Mouse (Mus musculus) heart, postnatal 36 days (tissue): ENCODE results near the gene Trip6. TPM values are rescaled to one million over a fixed set of nuclear protein-coding genes. Genes with fewer than 3 reads are reported as not detected.
A peak's percentile ranks its signal among the peaks of the same experiment; 100 is the strongest.

ENCODE experiments used
- DNase-seq, 2 experiments: peaks; one replicate each; pipeline ENCODE4 v3.0.0; 2021 to 2022
- intact Hi-C: fragments of 180-260 bp; cut with DNase I; formaldehyde crosslinking; loops from one replicate; pipeline ENCODE4 v1.15.1; 2025
- total RNA-seq, 2 experiments: library from RNA; stranded (reverse); gene quantifications; 2 replicates each; pipeline ENCODE4 v1.2.3; 2021

Gene Trip6
- 10 to 100 TPM; 11.1 to 14.3 TPM for total RNA-seq

DNA sequence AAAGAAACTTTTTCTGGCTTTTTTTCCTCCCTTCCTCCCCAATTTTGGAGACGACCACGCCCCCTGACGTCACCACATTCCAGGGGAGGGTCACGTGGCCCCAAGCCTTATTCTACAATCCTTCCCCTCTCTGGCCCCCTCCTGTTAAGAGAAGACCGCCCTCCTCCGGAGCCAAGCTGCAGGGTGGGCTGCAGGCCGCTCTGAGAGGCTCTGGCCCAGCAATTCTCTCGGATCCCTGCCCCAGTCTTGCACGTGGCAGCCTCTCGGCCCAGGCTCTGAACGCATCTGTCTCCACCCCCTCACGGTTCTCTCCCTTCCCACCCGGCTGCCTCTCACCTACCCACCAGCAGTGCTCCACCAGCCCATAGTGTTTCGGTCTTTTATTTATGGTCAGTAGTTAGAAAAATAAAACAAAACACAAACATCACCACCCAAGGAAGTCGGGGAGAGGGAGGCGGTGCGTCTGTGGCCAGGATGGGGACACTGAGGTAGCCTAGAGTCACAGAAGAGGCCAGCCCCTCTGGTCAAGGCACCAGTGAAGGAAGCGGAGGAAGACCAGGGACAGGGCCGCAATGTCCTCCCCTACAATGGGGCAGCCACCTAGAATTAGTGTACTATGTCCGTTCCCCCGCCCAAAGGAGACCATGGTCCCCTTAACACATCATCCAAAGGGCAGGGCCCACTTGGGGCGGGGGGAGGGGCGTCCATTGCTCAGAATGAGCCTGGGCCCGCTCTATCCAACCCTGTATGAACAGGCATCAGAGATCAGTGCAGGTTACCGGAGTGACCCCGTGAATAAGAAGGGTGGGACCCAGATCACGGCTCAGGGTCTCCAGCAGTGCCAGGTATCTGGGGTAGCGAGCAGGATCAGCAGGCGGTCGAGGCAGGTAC lies at the start of gene Trip6:
Gene Trip6, minus strand, starts transcription at position 212 of the 891 bp plus-strand sequence.
- DNase-seq = peak; percentile 89 to 90
- intact Hi-C loops = loop anchor here (2.0 kb wide), 1 partner anchor 24 kb away; no protein-coding TSS in a partner anchor

GRCm38 (mm10) chr5:137358382-137358781 lies 44.2 kb upstream of the Trip6 start:
- intact Hi-C loops = loop anchor here (1.0 kb wide), 1 partner anchor 24 kb away; no protein-coding TSS in a partner anchor
- DNase-seq = no peak

DNA sequence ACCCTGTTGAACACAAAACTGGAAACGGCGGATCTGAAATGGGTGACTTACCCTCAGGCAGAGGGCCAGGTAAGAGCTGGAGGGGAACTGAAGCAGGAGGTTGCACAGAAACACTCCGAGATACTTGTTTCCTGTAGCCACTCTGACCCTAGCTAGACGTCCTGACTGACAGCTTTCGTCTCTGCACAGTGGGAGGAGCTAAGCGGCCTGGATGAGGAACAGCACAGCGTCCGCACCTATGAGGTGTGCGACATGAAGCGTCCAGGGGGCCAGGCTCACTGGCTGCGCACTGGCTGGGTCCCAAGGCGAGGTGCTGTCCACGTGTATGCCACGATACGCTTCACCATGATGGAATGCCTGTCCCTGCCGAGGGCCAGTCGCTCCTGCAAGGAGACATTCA lies 39.9 kb upstream of the Trip6 start:
- no peak for DNase-seq
- intact Hi-C loops = loop anchor here (5.0 kb wide), 1 partner anchor 178 kb away; the partner anchor contains the start of genes Epo and Gnb2

GRCm38 (mm10) chr5:137352011-137352975 lies 38.1 kb upstream of the Trip6 start:
- intact Hi-C loops = loop anchor here (5.0 kb wide), 1 partner anchor 180 kb away; the partner anchor contains the start of genes Epo and Gnb2
- peak; percentile 57 to 63 for DNase-seq

DNA sequence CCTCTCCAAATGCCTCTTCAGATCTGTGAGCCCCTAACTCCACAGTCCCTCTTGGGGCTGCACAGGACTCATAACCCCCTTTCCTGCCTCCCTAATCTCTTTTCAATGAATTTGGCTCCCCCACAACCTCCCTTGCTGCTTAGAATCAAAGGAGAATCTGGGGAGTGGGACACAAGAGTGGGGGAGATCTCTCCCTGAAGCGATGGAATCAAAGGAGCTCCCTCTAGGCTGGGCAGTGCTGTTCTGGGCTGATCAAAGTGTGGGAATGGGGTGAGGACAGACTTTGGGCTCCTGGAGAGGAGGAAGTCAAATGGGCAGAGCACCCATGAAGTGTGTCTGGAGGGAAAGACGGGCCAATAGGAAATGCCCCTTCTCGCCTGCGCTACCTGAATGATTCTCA lies 37.2 kb upstream of the Trip6 start:
- DNase-seq = peak in 1 of 2 experiments; percentile 19
- intact Hi-C loops = loop anchor here (5.0 kb wide), 1 partner anchor 181 kb away; the partner anchor contains the start of genes Epo and Gnb2

DNA sequence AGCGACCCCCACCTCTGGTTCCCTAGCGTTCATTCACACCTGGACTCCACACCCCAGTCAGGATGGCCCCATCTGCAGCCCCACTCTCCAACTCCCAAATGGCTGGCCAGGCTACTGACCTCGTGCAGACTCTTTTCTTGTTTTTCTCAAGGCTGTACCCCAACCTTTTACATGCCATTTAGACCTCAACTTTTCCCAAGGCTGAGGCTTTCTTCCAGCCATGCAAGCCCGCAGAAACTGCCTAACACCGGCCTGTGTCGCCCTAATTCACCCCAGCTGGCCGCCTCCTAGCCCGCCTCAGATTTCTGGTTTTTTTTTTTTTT lies 36.8 kb upstream of the Trip6 start:
- intact Hi-C loops = loop anchor here (5.0 kb wide), 1 partner anchor 181 kb away; the partner anchor contains the start of genes Epo and Gnb2
- no peak for DNase-seq

DNA sequence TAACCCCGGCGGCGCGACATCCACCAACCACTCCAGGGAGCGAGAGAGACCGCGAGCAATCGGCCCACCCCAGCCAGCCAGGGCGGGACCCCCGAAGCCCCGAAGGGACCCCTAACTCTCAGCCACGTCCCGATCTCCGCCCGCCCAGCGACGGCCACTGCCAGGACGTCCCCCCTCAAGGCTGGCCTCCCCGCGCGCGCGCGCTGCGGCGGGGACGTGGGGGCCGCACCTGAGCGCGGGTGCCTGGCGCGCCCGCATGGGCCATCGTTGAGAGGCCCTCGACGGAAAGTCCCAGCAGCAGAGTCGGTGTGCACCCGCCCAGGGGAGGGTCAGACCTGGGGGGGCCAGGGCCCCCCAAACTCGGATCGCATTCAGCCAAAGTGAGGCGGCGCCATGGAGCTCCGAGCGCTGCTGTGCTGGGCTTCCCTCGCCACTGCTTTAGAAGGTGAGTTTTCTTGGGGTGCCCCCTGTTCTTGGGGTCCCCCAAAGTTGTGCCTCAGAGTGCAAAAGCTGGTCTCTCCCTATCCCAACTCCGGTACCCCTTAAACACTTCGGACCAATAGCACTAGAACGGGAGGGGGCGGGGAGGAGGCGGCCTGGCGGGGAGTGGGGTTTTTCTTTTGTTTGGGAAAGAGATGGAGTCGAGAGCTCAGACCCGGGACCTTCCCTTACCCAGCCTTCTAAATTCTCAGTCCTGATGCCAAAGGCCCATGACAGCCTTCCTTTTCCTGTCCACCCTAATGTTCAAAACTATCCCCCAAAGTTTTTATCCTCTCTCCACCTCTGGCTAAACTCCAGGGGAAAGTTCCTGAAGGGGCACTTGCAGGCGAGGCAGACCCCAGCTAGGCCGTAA lies 36.2 kb upstream of the Trip6 start:
- peak in 1 of 2 experiments; percentile 22 for DNase-seq

DNA sequence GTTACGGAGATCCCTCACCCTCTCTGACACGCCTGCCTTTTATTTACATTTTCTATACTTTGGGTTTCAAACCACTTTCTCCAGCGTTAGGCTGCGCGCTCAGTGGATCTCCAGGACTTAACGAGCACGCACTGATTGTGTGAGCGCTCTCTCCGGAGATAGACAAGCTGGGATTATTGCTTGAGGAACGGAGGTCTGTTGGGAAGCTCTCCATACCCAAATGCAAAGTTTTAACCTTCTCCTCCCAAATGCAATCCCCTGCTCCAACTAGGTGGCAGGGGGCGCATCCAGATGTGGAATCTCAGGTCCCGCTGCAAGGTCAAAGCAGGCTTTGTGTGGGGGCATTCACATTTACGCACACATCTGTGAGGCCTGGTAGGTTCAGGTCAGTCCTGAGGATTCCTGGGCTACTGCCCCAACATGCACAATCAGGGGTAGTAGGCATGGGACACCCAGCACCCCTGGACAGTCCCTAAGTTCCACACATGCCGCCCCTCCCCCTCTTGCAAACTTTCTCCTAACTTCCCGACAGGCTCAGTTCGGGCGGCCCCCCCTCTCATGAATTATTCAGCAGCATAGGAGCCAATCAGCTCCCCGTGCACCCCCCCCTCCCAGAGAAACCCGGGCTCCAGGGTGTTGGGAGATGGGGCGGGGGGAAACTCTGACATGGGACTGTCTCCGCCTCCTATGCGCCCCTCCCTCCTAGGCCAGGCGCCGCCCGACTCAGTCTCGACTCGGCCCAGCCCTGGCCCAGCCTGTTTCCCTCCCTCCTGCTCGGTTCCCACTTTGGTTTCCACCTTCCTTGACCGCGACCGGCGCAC lies 35.4 kb upstream of the Trip6 start, which contains the start of gene Ephb4:
Gene Ephb4, plus strand, starts transcription at position 726 of the 821 bp plus-strand sequence.
- DNase-seq = peak; percentile 90 to 92
- intact Hi-C loops = loop anchor here (1.0 to 5.0 kb wide), 2 partner anchors 10 to 183 kb away; partner anchors contain the start of genes Epo and Gnb2

More for the DNA sequence above, 36.2 kb upstream of the Trip6 start:
- intact Hi-C loops = loop anchor here (5.0 kb wide), 1 partner anchor 182 kb away; the partner anchor contains the start of genes Epo and Gnb2

DNA sequence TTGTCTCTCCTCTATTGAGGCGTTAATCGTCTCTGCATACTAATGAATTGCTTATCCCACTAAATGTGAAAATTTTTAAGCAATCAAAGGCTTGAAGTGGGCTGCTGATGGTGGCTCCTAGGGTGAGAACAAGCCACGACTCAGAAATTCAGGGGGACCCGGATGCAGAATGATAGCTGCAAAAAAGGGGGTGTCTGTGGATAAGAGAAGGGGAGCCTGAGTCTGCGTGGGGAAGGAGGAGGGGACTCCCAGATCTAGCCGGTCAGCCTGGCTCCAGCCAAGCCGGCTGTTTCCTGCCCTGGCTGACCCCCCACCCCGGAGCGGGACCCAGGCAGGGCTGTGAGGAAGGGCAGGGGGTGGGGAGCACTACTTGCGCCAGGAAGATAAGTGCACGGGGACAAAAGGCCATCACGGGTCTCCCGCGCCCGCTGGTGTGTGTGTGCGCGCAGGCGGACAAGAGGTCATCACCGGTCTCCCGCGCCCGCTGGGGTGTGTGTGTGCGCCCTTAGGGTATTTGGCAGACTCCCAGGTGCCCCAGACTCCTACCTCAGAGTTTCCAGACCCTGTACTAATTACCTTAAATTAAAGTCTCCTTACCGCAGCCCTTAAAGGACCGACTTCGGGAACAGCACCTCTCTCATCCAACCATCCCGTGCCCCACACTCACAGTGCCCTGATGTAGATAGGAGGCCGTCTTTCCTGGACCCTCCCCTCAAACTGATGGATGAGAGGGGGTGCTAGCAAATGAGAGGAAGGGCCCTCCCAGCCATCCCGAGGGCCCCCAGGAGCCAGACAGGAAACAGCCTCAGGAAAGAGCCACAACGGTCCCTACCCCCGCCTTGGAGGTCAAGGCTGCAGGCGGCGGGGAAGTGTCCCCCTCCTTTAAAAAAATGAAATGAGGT lies 34.5 kb upstream of the Trip6 start:
- intact Hi-C loops = loop anchor here (1.0 kb wide), 1 partner anchor 9 kb away; no protein-coding TSS in a partner anchor
- peak; percentile 77 for DNase-seq

- DNase-seq = no peak
- intact Hi-C loops = no loop called here
Measured at GRCm38 (mm10) chr5:137347856-137348255, 33.7 kb upstream of the Trip6 start.

GRCm38 (mm10) chr5:137346983-137347382 lies 32.8 kb upstream of the Trip6 start:
- DNase-seq = no peak
- intact Hi-C loops = no loop called here

DNA sequence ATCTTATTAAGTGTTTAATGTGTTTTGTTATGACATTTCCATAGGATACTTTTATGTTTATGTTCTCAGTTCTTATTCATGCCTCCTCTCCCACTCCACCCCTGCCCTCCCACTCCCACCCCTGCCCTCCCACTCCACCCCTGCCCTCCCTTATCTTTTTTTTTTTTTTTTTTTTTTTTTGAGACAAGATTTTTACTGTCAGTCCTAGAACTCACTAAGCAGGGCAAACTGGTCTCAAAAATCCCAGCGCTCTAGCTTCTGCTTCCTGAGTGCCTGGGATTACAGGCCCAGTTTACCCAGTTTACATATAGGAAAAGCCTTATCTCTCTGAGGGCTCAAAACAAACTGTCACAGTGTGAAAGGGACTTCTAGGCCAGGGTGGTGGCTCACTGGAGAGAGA lies 32.2 kb upstream of the Trip6 start:
- no peak for DNase-seq
- intact Hi-C loops = no loop called here

DNA sequence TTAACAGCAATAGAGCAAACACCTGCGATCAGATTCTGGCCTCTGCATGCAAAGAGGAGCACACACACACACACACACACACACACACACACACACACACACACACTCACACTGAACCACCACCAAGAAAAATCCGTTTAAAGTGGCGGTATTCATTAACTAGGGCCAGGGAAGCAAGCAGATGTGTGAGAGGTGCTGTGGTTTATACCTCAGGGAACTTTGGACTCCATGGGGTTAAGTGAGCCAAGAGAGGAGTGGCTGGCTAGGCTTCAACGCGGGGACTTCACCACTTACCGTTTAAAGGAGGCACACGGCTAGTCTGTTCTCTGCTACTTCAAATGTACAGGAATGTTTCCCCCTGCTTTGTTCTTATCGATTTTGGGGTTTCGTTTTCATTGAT lies 31.6 kb upstream of the Trip6 start:
- intact Hi-C loops = no loop called here

DNA sequence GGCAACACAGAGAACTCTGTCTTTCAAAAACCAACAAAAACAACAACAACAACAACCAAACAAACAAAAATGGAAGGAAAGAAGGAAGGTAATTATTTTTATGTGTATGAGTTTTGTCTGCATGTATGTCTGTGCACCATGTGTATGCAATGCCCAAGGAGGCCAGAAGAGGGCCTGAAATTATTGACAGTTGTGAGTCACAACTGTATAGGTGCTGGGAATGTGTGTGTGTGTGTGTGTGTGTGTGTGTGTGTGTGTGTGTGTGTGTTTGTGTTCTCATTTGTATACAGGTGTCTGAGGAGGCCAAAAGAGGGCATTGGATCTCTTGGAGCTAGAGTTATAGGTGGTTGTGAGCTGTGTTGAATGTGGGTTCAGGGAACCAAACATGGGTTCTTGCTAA lies 29.7 kb upstream of the Trip6 start:
- no peak for DNase-seq
- intact Hi-C loops = no loop called here

More for the DNA sequence above, 31.6 kb upstream of the Trip6 start:
- DNase-seq = no peak

GRCm38 (mm10) chr5:137343412-137343811 lies 29.2 kb upstream of the Trip6 start:
- no peak for DNase-seq
- intact Hi-C loops = no loop called here

DNA sequence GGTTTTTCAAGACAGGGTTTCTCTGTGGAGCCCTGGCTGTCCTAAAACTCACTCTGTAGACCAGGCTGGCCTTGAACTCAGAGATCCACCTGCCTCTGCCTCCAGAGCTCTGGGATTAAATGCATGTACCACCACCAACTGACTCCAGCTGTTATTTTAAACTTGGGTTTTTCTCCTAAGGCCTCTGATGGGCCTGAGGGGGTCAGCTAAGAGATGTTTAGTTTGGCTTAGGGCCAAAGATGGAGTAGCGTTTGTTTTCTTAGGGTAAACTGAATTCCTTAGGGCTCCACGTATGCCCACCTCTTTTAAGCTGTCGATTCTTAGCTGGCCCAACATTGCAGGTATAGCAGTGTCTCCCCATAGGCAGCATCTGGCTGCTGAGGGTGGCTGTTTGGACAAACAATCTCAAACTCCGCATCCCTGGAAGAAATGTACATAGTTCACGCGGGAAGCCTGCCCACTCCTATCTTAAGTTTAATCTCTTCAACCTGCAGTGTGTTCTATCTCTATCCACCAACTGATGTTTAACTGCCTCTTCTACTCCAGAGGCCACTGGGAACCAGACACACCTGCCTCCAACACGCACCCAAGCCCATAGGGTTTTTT lies 28.3 kb upstream of the Trip6 start:
- no peak for DNase-seq
- intact Hi-C loops = no loop called here

- intact Hi-C loops = no loop called here
- DNase-seq = no peak
Measured at GRCm38 (mm10) chr5:137340222-137340621, 26.0 kb upstream of the Trip6 start.
